Mouse (Mus musculus): ENCODE results near the gene Olfr782. TPM values are rescaled to one million over a fixed set of nuclear protein-coding genes. Genes with fewer than 3 reads are reported as not detected.
"Not testable (repeated sequence)": the region's sequence is repeated elsewhere in the genome, so short reads cannot be mapped to it uniquely, and the experiment has no call there.

The Olfr782 gene
- polyA plus RNA-seq (2012; ENCODE audit: insufficient read depth, low replicate concordance): not detected in 2 replicates

DNA sequence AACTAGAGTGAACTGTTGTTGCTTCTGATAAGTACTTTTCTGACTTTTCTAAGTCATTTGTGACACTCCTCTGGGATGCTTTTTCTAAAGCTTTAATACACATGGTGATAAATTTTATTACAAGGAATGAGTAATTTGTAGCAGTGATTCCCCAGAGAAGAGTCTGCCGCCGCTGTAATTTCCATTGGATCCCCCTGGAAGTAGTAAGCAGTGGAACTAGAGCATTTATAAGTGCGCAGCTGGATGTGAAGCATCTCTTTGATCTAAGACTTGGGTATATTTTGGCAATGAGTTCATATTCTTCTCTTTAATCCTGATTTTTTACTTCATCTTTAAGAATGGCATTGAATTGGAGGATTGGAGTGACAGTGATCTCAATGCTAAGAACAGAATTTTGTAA, at the start of gene Olfr782:
Gene Olfr782 (plus strand): TSS at position 301 of the 400 bp plus-strand sequence.
- H3K36me3 ChIP-seq (replicated peaks; ENCODE audit: low read length): no peaks in the 10 kb centered on the region
- no peaks in the 10 kb centered on the region for H3K4me1 ChIP-seq
- no peaks in the 10 kb centered on the region for H3K27me3 ChIP-seq (replicated peaks)
- TF ChIP-seq FLI1 (IDR thresholded peaks at IDR 0.05; ENCODE audit: low read length) (no peak), GATA1 (IDR thresholded peaks at IDR 0.05; ENCODE audit: borderline replicate concordance, low read length) (no peak)
- H3K9me3 ChIP-seq: 0 out of 2 replicates have a peak, but pooled peaks cover 3% of the 10 kb centered on the region
- no peak within 1 kb of the TSS for H3K4me3 ChIP-seq (replicated peaks)

DNA sequence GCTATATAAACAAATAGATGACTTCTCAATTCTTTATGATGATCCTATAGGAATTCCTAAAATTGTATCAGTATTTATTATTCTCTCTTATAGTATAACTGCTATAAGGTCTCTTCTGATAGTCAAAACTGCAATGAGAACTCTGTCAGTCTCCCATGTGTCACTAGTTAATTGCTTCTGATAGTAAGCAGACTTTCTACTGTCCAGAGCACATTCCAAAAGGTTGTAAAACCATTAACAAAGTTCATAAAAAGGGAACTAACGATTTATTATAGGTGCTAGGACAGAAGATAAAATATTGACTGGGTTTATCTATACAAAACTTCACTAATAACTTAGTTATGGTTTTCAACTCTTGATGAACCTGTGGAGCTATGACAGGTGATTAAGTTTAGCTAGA, 35.7 kb upstream of the Olfr782 start:
- H3K9me3 ChIP-seq; H3K36me3 ChIP-seq (replicated peaks; ENCODE audit: low read length); H3K4me1 ChIP-seq; H3K4me3 ChIP-seq (replicated peaks); H3K27me3 ChIP-seq (replicated peaks): not testable (repeated sequence)

DNA sequence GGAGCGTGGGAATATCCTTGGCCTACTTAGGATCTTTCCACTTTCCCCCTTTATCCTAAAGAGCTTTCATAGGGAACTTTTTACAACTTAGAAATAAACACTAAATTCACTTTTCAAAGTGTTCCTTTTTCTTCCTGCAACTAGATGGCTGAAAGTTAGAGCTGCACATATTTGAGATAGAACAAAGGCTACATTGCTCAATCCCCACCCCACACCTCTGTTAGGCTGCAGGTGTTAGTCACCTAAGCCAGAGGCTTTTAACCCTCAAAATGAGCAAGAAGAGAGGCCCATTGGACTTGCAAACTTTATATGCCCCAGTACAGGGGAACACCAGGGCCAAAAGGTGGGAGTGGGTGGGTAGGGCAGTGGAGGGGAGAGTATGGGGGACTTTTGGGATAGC, 35.1 kb upstream of the Olfr782 start:
- H3K4me1 ChIP-seq; H3K36me3 ChIP-seq (replicated peaks; ENCODE audit: low read length); H3K9me3 ChIP-seq; H3K4me3 ChIP-seq (replicated peaks); H3K27me3 ChIP-seq (replicated peaks): not testable (repeated sequence)

DNA sequence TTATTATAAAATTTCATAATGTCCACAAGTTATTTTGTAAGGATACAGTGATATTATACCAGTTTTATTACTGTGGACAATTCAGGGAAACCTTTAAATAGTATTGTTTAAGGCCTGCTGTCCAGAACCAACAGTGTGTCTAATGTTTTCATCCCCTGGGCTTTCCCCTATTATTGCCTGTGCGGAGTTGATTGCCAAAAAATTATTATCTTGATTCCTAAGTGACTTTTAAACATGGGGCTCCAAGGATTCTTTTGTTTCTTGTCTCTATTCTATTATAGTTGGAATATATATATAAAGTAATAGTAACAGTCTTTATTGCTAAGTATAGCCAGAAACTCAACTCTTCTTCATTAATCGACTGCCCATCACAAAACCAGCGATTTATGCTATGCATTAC, 30.8 kb upstream of the Olfr782 start, which contains the start of gene Olfr780:
Gene Olfr780 (plus strand): TSS at position 301 of the 400 bp plus-strand sequence.
- Histone ChIP-seq H3K36me3 (replicated peaks; ENCODE audit: low read length) (no peaks in the 10 kb centered on the region), H3K9me3 (no peaks in the 10 kb centered on the region), H3K4me1 (no peaks in the 10 kb centered on the region), H3K27me3 (replicated peaks) (no peaks in the 10 kb centered on the region), H3K4me3 (replicated peaks) (no peak within 1 kb of the TSS)
- TF ChIP-seq FLI1 (IDR thresholded peaks at IDR 0.05; ENCODE audit: low read length) (no peak), GATA1 (IDR thresholded peaks at IDR 0.05; ENCODE audit: borderline replicate concordance, low read length) (no peak)

DNA sequence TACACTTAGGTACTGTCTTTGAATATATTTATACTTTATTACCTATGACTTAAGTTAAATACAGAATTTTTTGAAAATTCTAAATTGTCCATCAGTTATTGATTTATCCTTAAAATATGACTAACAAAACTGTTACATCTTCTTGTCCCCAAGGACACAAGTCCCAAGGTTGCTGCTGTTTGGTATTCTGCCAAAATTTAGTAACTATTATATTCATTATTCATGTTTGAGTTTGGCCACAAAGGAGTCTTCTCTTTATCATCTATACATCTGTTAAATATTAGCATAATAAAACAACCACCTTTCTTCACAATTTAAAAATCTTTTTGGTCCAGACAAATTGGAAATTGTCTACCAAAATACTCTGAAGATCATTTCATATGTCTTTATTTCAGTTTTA, 20.1 kb upstream of the Olfr782 start, which contains the start of gene Olfr781:
Gene Olfr781 (plus strand): TSS at position 301 of the 400 bp plus-strand sequence.
- H3K9me3 ChIP-seq: no peaks in the 10 kb centered on the region
- no peaks in the 10 kb centered on the region for H3K27me3 ChIP-seq (replicated peaks)
- H3K36me3 ChIP-seq (replicated peaks; ENCODE audit: low read length): no peaks in the 10 kb centered on the region
- no peaks in the 10 kb centered on the region for H3K4me1 ChIP-seq
- no peak within 1 kb of the TSS for H3K4me3 ChIP-seq (replicated peaks)
- TF ChIP-seq FLI1 (IDR thresholded peaks at IDR 0.05; ENCODE audit: low read length) (no peak), GATA1 (IDR thresholded peaks at IDR 0.05; ENCODE audit: borderline replicate concordance, low read length) (no peak)

DNA sequence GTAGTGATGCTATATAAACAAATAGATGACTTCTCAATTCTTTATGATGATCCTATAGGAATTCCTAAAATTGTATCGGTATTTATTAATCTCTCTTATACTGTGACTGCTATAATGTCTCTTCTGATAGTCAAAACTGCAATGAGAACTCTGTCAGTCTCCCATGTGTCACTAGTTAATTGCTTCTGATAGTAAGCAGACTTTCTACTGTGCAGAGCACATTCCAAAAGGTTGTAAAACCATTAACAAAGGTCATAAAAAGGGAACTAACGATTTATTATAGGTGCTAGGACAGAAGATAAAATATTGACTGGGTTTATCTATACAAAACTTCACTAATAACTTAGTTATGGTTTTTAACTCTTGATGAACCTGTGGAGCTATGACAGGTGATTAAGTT, 3.8 kb downstream of the Olfr782 start:
- H3K27me3 ChIP-seq (replicated peaks); H3K36me3 ChIP-seq (replicated peaks; ENCODE audit: low read length); H3K4me3 ChIP-seq (replicated peaks); H3K4me1 ChIP-seq: not testable (repeated sequence)
- peaks cover 20% of the 10 kb centered on the region for H3K9me3 ChIP-seq

DNA sequence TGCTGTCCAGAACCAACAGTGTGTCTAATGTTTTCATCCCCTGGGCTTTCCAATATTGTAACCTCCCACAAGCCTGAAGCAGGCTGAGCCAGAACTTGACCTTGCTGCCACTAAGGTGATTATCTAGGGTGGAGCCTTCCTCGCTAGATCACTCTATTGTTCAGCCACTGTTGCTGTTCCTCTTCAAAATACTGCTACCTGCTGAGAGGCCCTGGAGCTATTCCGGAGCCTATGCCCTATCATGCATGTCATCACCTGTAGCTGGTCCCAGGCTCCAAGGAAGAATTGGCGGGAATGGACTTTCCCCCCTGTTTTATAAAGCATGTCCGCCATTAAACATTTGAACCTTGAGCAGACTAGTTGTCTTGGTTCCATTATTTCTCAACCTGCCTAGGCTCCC, 7.8 kb downstream of the Olfr782 start:
- not testable (repeated sequence) for H3K4me1 ChIP-seq

DNA sequence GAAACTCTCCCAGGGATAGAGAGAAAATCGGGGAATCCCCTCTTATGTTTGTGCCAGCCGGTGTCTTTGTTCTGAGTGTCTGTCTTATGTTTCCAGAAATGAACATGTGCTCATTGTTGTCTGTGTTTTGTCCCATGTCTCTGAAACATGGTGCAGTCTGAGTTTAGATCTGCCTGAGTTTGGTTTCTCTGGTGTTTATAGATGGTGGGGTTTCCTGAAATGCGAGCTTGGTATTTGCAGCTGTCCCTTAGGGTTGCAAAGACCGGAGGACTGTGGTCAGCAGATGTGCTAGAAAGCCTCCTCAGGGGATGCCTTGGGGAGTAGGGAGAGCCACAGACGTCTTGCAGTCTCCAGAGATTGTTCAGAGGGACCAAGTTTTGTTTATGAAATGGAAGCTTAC, 8.7 kb downstream of the Olfr782 start:
- Histone ChIP-seq H3K36me3 (replicated peaks; ENCODE audit: low read length) (no peaks in the 10 kb centered on the region), H3K9me3 (peaks cover 25% of the 10 kb centered on the region)

More for the DNA sequence above, 7.8 kb downstream of the Olfr782 start:
- peaks cover 18% of the 10 kb centered on the region for H3K9me3 ChIP-seq
- H3K36me3 ChIP-seq (replicated peaks; ENCODE audit: low read length); H3K4me3 ChIP-seq (replicated peaks); H3K27me3 ChIP-seq (replicated peaks): not testable (repeated sequence)

DNA sequence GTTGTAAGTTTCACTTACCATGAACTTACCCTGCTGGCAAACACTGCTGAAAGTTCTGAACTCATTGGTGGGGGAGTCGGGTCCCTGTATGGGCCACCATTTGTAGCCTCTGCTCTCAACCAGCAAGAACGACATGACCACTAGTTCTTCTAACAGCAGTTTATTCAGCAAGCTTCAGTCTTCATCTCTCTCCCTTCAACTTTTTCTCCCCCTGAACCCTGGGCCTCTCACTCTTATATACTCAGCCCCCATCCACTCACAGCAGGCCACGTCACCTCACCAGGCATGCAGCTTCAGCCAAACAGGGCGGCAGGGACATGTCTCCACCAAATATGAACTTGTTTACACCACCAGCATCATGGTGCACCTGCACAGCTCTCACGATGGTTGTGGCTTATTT, 25.4 kb downstream of the Olfr782 start:
- H3K9me3 ChIP-seq: peaks cover 24% of the 10 kb centered on the region
- H3K27me3 ChIP-seq (replicated peaks); H3K4me3 ChIP-seq (replicated peaks); H3K4me1 ChIP-seq; H3K36me3 ChIP-seq (replicated peaks; ENCODE audit: low read length): not testable (repeated sequence)

More for the DNA sequence above, 8.7 kb downstream of the Olfr782 start:
- H3K4me3 ChIP-seq (replicated peaks): no peak overlapping the region
- no peaks in the 10 kb centered on the region for H3K27me3 ChIP-seq (replicated peaks)
- TF ChIP-seq GATA1 (IDR thresholded peaks at IDR 0.05; ENCODE audit: borderline replicate concordance, low read length): no peak
- TF ChIP-seq FLI1 (IDR thresholded peaks at IDR 0.05; ENCODE audit: low read length): no peak
- H3K4me1 ChIP-seq: no peaks in the 10 kb centered on the region

DNA sequence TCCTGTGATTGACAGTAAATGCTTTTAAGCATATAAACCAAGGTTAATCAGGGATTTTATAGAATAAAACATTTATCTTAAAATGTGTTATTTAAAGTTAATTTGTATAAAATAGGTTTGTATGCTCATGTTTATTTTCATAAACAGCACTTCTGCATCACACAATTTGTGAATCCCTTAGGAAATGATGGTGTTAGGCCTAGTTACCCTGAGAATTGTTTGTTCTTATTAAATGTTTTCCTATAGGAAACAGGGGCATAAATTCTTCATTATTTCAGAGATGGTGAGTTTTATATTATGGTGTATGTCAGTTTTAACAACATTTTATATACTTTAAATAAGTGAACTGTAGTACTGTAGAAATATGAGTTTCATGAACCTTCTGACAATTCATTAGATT, 35.1 kb downstream of the Olfr782 start, which contains the start of gene Olfr784:
Gene Olfr784 (plus strand): TSS at position 301 of the 400 bp plus-strand sequence.
- TF ChIP-seq FLI1 (IDR thresholded peaks at IDR 0.05; ENCODE audit: low read length) (no peak), GATA1 (IDR thresholded peaks at IDR 0.05; ENCODE audit: borderline replicate concordance, low read length) (no peak)
- H3K27me3 ChIP-seq (replicated peaks): no peaks in the 10 kb centered on the region
- peaks cover 9% of the 10 kb centered on the region for H3K9me3 ChIP-seq
- no peaks in the 10 kb centered on the region for H3K4me1 ChIP-seq
- H3K36me3 ChIP-seq (replicated peaks; ENCODE audit: low read length): no peaks in the 10 kb centered on the region
- H3K4me3 ChIP-seq (replicated peaks): no peak within 1 kb of the TSS

DNA sequence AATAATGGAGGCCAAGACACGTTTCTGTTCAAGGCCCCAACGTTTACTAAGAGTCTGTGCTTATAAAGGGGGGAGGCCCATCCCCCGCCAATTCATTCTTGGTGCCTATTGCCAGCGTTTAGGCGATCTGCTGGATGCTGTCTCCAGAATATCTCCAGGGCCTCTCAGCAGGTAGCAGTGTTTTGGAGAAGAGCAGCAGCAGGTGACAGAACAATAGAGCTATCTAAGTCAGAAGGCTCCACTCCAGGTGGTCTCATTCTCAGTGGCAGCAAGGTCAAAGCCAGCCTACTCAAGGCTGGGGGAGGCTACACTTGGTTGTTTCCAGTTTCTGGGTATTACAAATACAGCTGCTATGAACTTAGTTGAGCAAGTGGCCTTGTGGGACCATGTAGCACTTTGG, 52.2 kb downstream of the Olfr782 start:
- H3K4me1 ChIP-seq: no peaks in the 10 kb centered on the region
- no peak overlapping the region for H3K4me3 ChIP-seq (replicated peaks)
- H3K36me3 ChIP-seq (replicated peaks; ENCODE audit: low read length): no peaks in the 10 kb centered on the region
- TF ChIP-seq FLI1 (IDR thresholded peaks at IDR 0.05; ENCODE audit: low read length): no peak
- no peak for TF ChIP-seq GATA1 (IDR thresholded peaks at IDR 0.05; ENCODE audit: borderline replicate concordance, low read length)
- H3K27me3 ChIP-seq (replicated peaks): no peaks in the 10 kb centered on the region
- H3K9me3 ChIP-seq: peaks cover 7% of the 10 kb centered on the region; the same call in 1 of the 2 replicates

Other genes with a start within 250 kb of the Olfr782 start
- 2.6 TPM in 1 of 2 replicates, not detected in the other for gene Olfr768, start 249.5 kb upstream of the Olfr782 start, polyA plus RNA-seq (2012; ENCODE audit: insufficient read depth, low replicate concordance)
- not detected in 2 replicates for gene Olfr769, start 231.0 kb upstream of the Olfr782 start, polyA plus RNA-seq (2012; ENCODE audit: insufficient read depth, low replicate concordance)
- not detected in 2 replicates for gene Olfr770, start 209.9 kb upstream of the Olfr782 start, polyA plus RNA-seq (2012; ENCODE audit: insufficient read depth, low replicate concordance)
- not detected in 2 replicates for gene Olfr771, start 184.1 kb upstream of the Olfr782 start, polyA plus RNA-seq (2012; ENCODE audit: insufficient read depth, low replicate concordance)
- not detected in 2 replicates for gene Olfr772, start 170.9 kb upstream of the Olfr782 start, polyA plus RNA-seq (2012; ENCODE audit: insufficient read depth, low replicate concordance)
- not detected in 2 replicates for gene Olfr773, start 161.4 kb upstream of the Olfr782 start, polyA plus RNA-seq (2012; ENCODE audit: insufficient read depth, low replicate concordance)
- gene Olfr774, start 112.6 kb upstream of the Olfr782 start, polyA plus RNA-seq (2012; ENCODE audit: insufficient read depth, low replicate concordance): not detected in 2 replicates
- gene Olfr775, start 100.4 kb upstream of the Olfr782 start, polyA plus RNA-seq (2012; ENCODE audit: insufficient read depth, low replicate concordance): not detected in 2 replicates
- gene Olfr776, start 89.7 kb upstream of the Olfr782 start, polyA plus RNA-seq (2012; ENCODE audit: insufficient read depth, low replicate concordance): not detected in 2 replicates
- gene Olfr777, start 77.4 kb upstream of the Olfr782 start, polyA plus RNA-seq (2012; ENCODE audit: insufficient read depth, low replicate concordance): not detected in 2 replicates
- not detected in 2 replicates for gene Olfr780, start 30.7 kb upstream of the Olfr782 start, polyA plus RNA-seq (2012; ENCODE audit: insufficient read depth, low replicate concordance)
- gene Olfr781, start 20.0 kb upstream of the Olfr782 start, polyA plus RNA-seq (2012; ENCODE audit: insufficient read depth, low replicate concordance): not detected in 2 replicates
- not detected in 2 replicates for gene Olfr784, start 35.2 kb downstream of the Olfr782 start, polyA plus RNA-seq (2012; ENCODE audit: insufficient read depth, low replicate concordance)
- not detected in 2 replicates for gene Olfr785, start 56.6 kb downstream of the Olfr782 start, polyA plus RNA-seq (2012; ENCODE audit: insufficient read depth, low replicate concordance)
- gene Olfr786, start 78.5 kb downstream of the Olfr782 start, polyA plus RNA-seq (2012; ENCODE audit: insufficient read depth, low replicate concordance): not detected in 2 replicates
- gene Olfr787, start 113.0 kb downstream of the Olfr782 start, polyA plus RNA-seq (2012; ENCODE audit: insufficient read depth, low replicate concordance): 2.0 TPM in 1 of 2 replicates, not detected in the other
- not detected in 2 replicates for gene Olfr788, start 122.1 kb downstream of the Olfr782 start, polyA plus RNA-seq (2012; ENCODE audit: insufficient read depth, low replicate concordance)
- not detected in 2 replicates for gene Olfr789, start 135.9 kb downstream of the Olfr782 start, polyA plus RNA-seq (2012; ENCODE audit: insufficient read depth, low replicate concordance)
- not detected in 2 replicates for gene Olfr790, start 149.6 kb downstream of the Olfr782 start, polyA plus RNA-seq (2012; ENCODE audit: insufficient read depth, low replicate concordance)
- gene Olfr791, start 172.9 kb downstream of the Olfr782 start, polyA plus RNA-seq (2012; ENCODE audit: insufficient read depth, low replicate concordance): not detected in 2 replicates
- not detected in 2 replicates for gene Olfr792, start 190.3 kb downstream of the Olfr782 start, polyA plus RNA-seq (2012; ENCODE audit: insufficient read depth, low replicate concordance)
- not detected in 2 replicates for gene Olfr794, start 218.8 kb downstream of the Olfr782 start, polyA plus RNA-seq (2012; ENCODE audit: insufficient read depth, low replicate concordance)

Data from megakaryocyte, embryonic 14.5 days (primary cell).